Mouse (Mus musculus) E14TG2a.4 (cell line): ENCODE data around the gene Cnnm2.

ENCODE experiments used
- CTCF ChIP-seq: conservative IDR thresholded peaks from 2 replicates; pipeline ENCODE4 v1.5.1; 2014; ENCODE audit warnings: low read length
- POU5F1 ChIP-seq: IDR thresholded peaks from 2 replicates; pipeline ENCODE4 v1.6.1; 2014; ENCODE audit warnings: low read length, borderline replicate concordance

DNA sequence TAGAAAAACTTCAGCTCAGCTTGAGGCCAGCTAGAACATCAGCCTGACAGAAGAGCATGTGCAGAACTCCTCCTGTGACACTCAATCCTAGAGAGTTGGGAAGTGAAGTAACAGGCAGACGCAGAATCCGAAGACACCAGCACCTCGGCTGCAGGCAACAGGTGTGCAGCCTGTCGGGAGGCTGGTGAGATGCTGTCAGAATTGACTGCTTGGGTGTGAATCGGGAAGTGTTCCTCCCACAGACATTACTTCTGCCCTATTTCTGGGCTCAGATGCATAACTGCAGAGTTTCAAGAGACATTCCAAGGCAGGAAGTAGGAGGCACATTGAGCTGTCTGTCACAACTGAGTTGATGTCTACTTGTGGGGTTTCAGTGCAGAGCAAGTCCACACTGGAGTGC is 72.9 kb downstream of the Cnnm2 start:
- TF ChIP-seq CTCF (no peak), POU5F1 (no peak)
